Mouse (Mus musculus): ENCODE results near the gene Lrmda.
"Not testable (repeated sequence)": the region's sequence is repeated elsewhere in the genome, so short reads cannot be mapped to it uniquely, and the experiment has no call there.

- TF ChIP-seq CTCF (IDR thresholded peaks at IDR 0.05 in 2 of 3, conservative IDR thresholded peaks at IDR 0.05 in 1 of 3; ENCODE audit: control insufficient read depth in 1 of 3, insufficient read depth in 1 of 3, low read depth in 2 of 3, low read length in 3 of 3, poor library complexity in 1 of 3, severe bottlenecking in 1 of 3); GATA1 (IDR thresholded peaks at IDR 0.05; ENCODE audit: low read depth, low read length); HCFC1 (IDR thresholded peaks at IDR 0.05; ENCODE audit: low read depth, low read length); JUND (IDR thresholded peaks at IDR 0.05; ENCODE audit: low read depth, low read length); MAX (IDR thresholded peaks at IDR 0.05; ENCODE audit: low read length); USF1 (IDR thresholded peaks at IDR 0.05; ENCODE audit: low read depth, low read length); RCOR1 (IDR thresholded peaks at IDR 0.05; ENCODE audit: low read depth, low read length); SIN3A (IDR thresholded peaks at IDR 0.05; ENCODE audit: low read length); POLR2A (IDR thresholded peaks at IDR 0.05; ENCODE audit: control insufficient read depth in 1 of 2, insufficient read depth in 1 of 2, low read depth in 1 of 2, low read length in 2 of 2, poor library complexity in 1 of 2); MAZ (IDR thresholded peaks at IDR 0.05; ENCODE audit: low read depth, low read length); ZMIZ1 (IDR thresholded peaks at IDR 0.05; ENCODE audit: low read depth, low read length); EP300 (IDR thresholded peaks at IDR 0.05; ENCODE audit: low read depth in 1 of 2, low read length in 2 of 2); POLR2AphosphoS2 (IDR thresholded peaks at IDR 0.05; ENCODE audit: low read length): not testable (repeated sequence)
- TF ChIP-seq ZNF384 (IDR thresholded peaks at IDR 0.05; ENCODE audit: low read depth, low read length) = peak; percentile 86
These were observed 782.2 kb downstream of the Lrmda start for GRCm38 (mm10) chr14:22801714-22802113.
